Mouse (Mus musculus): Measurements from ENCODE around the gene Neu2. TPM values are rescaled to one million over a fixed set of nuclear protein-coding genes. Genes with fewer than 3 reads are reported as not detected.

Neu2 gene
- polyA plus RNA-seq, 1 experiment from 2014 or later, result not detected

- H3K9me3 ChIP-seq (ENCODE audit: control insufficient read depth, low read length), result no peaks in the 10 kb centered on the region
- no peaks in the 10 kb centered on the region for H3K4me1 ChIP-seq (ENCODE audit: control insufficient read depth, insufficient read depth, low read length)
- H3K36me3 ChIP-seq (ENCODE audit: control insufficient read depth, insufficient read depth, low read length), result no peaks in the 10 kb centered on the region
- ATAC-seq (ENCODE audit: insufficient read depth, low FRiP score, low TSS enrichment) (no peak), DNase-seq (ENCODE audit: low spot score) (no peak)
- H3K4me3 ChIP-seq (ENCODE audit: low read depth, low read length), result no peak overlapping the region
- H3K27me3 ChIP-seq (ENCODE audit: control insufficient read depth, insufficient read depth, low read length), result no peaks in the 10 kb centered on the region
- no peak overlapping the region for H3K4me2 ChIP-seq (ENCODE audit: low read depth)
- WGBS, result 84% methylated on average over 7 of the region's 7 CpGs
- no peak overlapping the region for H3K9ac ChIP-seq (ENCODE audit: low read length)
- no peak overlapping the region for H3K27ac ChIP-seq (ENCODE audit: low read depth, low read length)
Observed at GRCm38 (mm10) chr1:87589162-87589561, 79.5 kb downstream of the Neu2 start.

GRCm38 (mm10) chr1:87589980-87590379, 80.3 kb downstream of the Neu2 start:
- Histone ChIP-seq H3K9me3 (ENCODE audit: control insufficient read depth, low read length) (no peaks in the 10 kb centered on the region), H3K4me2 (ENCODE audit: low read depth) (no peak overlapping the region), H3K9ac (ENCODE audit: low read length) (no peak overlapping the region), H3K27ac (ENCODE audit: low read depth, low read length) (no peak overlapping the region), H3K27me3 (ENCODE audit: control insufficient read depth, insufficient read depth, low read length) (no peaks in the 10 kb centered on the region), H3K4me3 (ENCODE audit: low read depth, low read length) (no peak overlapping the region), H3K36me3 (ENCODE audit: control insufficient read depth, insufficient read depth, low read length) (no peaks in the 10 kb centered on the region), H3K4me1 (ENCODE audit: control insufficient read depth, insufficient read depth, low read length) (no peaks in the 10 kb centered on the region)
- 89% methylated on average over 8 of the region's 8 CpGs for WGBS
- DNase-seq (ENCODE audit: low spot score) (no peak), ATAC-seq (ENCODE audit: insufficient read depth, low FRiP score, low TSS enrichment) (no peak)

- 83% methylated on average over 3 of the region's 3 CpGs for WGBS
- H3K4me2 ChIP-seq (ENCODE audit: low read depth), result no peak overlapping the region
- H3K4me3 ChIP-seq (ENCODE audit: low read depth, low read length), result no peak overlapping the region
- no peaks in the 10 kb centered on the region for H3K9me3 ChIP-seq (ENCODE audit: control insufficient read depth, low read length)
- H3K9ac ChIP-seq (ENCODE audit: low read length), result no peak overlapping the region
- H3K4me1 ChIP-seq (ENCODE audit: control insufficient read depth, insufficient read depth, low read length), result no peaks in the 10 kb centered on the region
- ATAC-seq (ENCODE audit: insufficient read depth, low FRiP score, low TSS enrichment), result no peak
- no peak overlapping the region for H3K27ac ChIP-seq (ENCODE audit: low read depth, low read length)
- DNase-seq (ENCODE audit: low spot score), result no peak
- H3K36me3 ChIP-seq (ENCODE audit: control insufficient read depth, insufficient read depth, low read length), result no peaks in the 10 kb centered on the region
- no peaks in the 10 kb centered on the region for H3K27me3 ChIP-seq (ENCODE audit: control insufficient read depth, insufficient read depth, low read length)
Observed at GRCm38 (mm10) chr1:87594261-87594660, 84.6 kb downstream of the Neu2 start.

GRCm38 (mm10) chr1:87594671-87595070, 85.0 kb downstream of the Neu2 start:
- no peak overlapping the region for H3K27ac ChIP-seq (ENCODE audit: low read depth, low read length)
- no peak overlapping the region for H3K4me2 ChIP-seq (ENCODE audit: low read depth)
- 94% methylated on average over 10 of the region's 10 CpGs for WGBS
- H3K9ac ChIP-seq (ENCODE audit: low read length), result no peak overlapping the region
- no peak overlapping the region for H3K4me3 ChIP-seq (ENCODE audit: low read depth, low read length)
- H3K9me3 ChIP-seq (ENCODE audit: control insufficient read depth, low read length), result no peaks in the 10 kb centered on the region
- ATAC-seq (ENCODE audit: insufficient read depth, low FRiP score, low TSS enrichment), result no peak
- no peak for DNase-seq (ENCODE audit: low spot score)
- no peaks in the 10 kb centered on the region for H3K27me3 ChIP-seq (ENCODE audit: control insufficient read depth, insufficient read depth, low read length)
- no peaks in the 10 kb centered on the region for H3K4me1 ChIP-seq (ENCODE audit: control insufficient read depth, insufficient read depth, low read length)
- no peaks in the 10 kb centered on the region for H3K36me3 ChIP-seq (ENCODE audit: control insufficient read depth, insufficient read depth, low read length)

GRCm38 (mm10) chr1:87600533-87600932, 90.8 kb downstream of the Neu2 start:
- H3K4me2 ChIP-seq (ENCODE audit: low read depth), result no peak overlapping the region
- H3K4me3 ChIP-seq (ENCODE audit: low read depth, low read length), result no peak overlapping the region
- H3K4me1 ChIP-seq (ENCODE audit: control insufficient read depth, insufficient read depth, low read length), result no peaks in the 10 kb centered on the region
- no peaks in the 10 kb centered on the region for H3K27me3 ChIP-seq (ENCODE audit: control insufficient read depth, insufficient read depth, low read length)
- WGBS, result 83% methylated on average over 7 of the region's 7 CpGs
- no peaks in the 10 kb centered on the region for H3K9me3 ChIP-seq (ENCODE audit: control insufficient read depth, low read length)
- DNase-seq (ENCODE audit: low spot score) (no peak), ATAC-seq (ENCODE audit: insufficient read depth, low FRiP score, low TSS enrichment) (no peak)
- H3K27ac ChIP-seq (ENCODE audit: low read depth, low read length), result no peak overlapping the region
- H3K9ac ChIP-seq (ENCODE audit: low read length), result no peak overlapping the region
- H3K36me3 ChIP-seq (ENCODE audit: control insufficient read depth, insufficient read depth, low read length), result no peaks in the 10 kb centered on the region

GRCm38 (mm10) chr1:87601801-87602200, 92.1 kb downstream of the Neu2 start:
- Histone ChIP-seq H3K4me2 (ENCODE audit: low read depth) (no peak overlapping the region), H3K4me1 (ENCODE audit: control insufficient read depth, insufficient read depth, low read length) (no peaks in the 10 kb centered on the region), H3K36me3 (ENCODE audit: control insufficient read depth, insufficient read depth, low read length) (no peaks in the 10 kb centered on the region), H3K27ac (ENCODE audit: low read depth, low read length) (no peak overlapping the region), H3K27me3 (ENCODE audit: control insufficient read depth, insufficient read depth, low read length) (no peaks in the 10 kb centered on the region), H3K9me3 (ENCODE audit: control insufficient read depth, low read length) (no peaks in the 10 kb centered on the region), H3K9ac (ENCODE audit: low read length) (no peak overlapping the region), H3K4me3 (ENCODE audit: low read depth, low read length) (no peak overlapping the region)
- WGBS, result 82% methylated on average over 2 of the region's 2 CpGs
- no peak for ATAC-seq (ENCODE audit: insufficient read depth, low FRiP score, low TSS enrichment)
- no peak for DNase-seq (ENCODE audit: low spot score)

GRCm38 (mm10) chr1:87603389-87603788, 93.7 kb downstream of the Neu2 start:
- H3K4me1 ChIP-seq (ENCODE audit: control insufficient read depth, insufficient read depth, low read length), result no peaks in the 10 kb centered on the region
- no peak overlapping the region for H3K27ac ChIP-seq (ENCODE audit: low read depth, low read length)
- no peaks in the 10 kb centered on the region for H3K27me3 ChIP-seq (ENCODE audit: control insufficient read depth, insufficient read depth, low read length)
- no peak overlapping the region for H3K9ac ChIP-seq (ENCODE audit: low read length)
- no peak for DNase-seq (ENCODE audit: low spot score)
- no peak overlapping the region for H3K4me3 ChIP-seq (ENCODE audit: low read depth, low read length)
- H3K4me2 ChIP-seq (ENCODE audit: low read depth), result no peak overlapping the region
- no peak for ATAC-seq (ENCODE audit: insufficient read depth, low FRiP score, low TSS enrichment)
- 94% methylated on average over 5 of the region's 5 CpGs for WGBS
- H3K9me3 ChIP-seq (ENCODE audit: control insufficient read depth, low read length), result no peaks in the 10 kb centered on the region
- H3K36me3 ChIP-seq (ENCODE audit: control insufficient read depth, insufficient read depth, low read length), result no peaks in the 10 kb centered on the region

- no peak overlapping the region for H3K4me2 ChIP-seq (ENCODE audit: low read depth)
- no peaks in the 10 kb centered on the region for H3K4me1 ChIP-seq (ENCODE audit: control insufficient read depth, insufficient read depth, low read length)
- ATAC-seq (ENCODE audit: insufficient read depth, low FRiP score, low TSS enrichment), result no peak
- no peak overlapping the region for H3K4me3 ChIP-seq (ENCODE audit: low read depth, low read length)
- H3K9me3 ChIP-seq (ENCODE audit: control insufficient read depth, low read length), result no peaks in the 10 kb centered on the region
- no peak for DNase-seq (ENCODE audit: low spot score)
- no peaks in the 10 kb centered on the region for H3K36me3 ChIP-seq (ENCODE audit: control insufficient read depth, insufficient read depth, low read length)
- no peak overlapping the region for H3K27ac ChIP-seq (ENCODE audit: low read depth, low read length)
- no peaks in the 10 kb centered on the region for H3K27me3 ChIP-seq (ENCODE audit: control insufficient read depth, insufficient read depth, low read length)
- WGBS, result 79% methylated on average over 2 of the region's 2 CpGs
- no peak overlapping the region for H3K9ac ChIP-seq (ENCODE audit: low read length)
Observed at GRCm38 (mm10) chr1:87605296-87605695, 95.6 kb downstream of the Neu2 start.

- WGBS, result 78% methylated on average over 21 of the region's 21 CpGs
Observed at GRCm38 (mm10) chr1:87607385-87608091, 97.8 kb downstream of the Neu2 start.

More at GRCm38 (mm10) chr1:87607385-87608091, 97.8 kb downstream of the Neu2 start:
- H3K4me3 ChIP-seq (ENCODE audit: low read depth, low read length), result no peak overlapping the region
- H3K9me3 ChIP-seq (ENCODE audit: control insufficient read depth, low read length), result no peaks in the 10 kb centered on the region
- no peaks in the 10 kb centered on the region for H3K36me3 ChIP-seq (ENCODE audit: control insufficient read depth, insufficient read depth, low read length)
- H3K4me2 ChIP-seq (ENCODE audit: low read depth), result no peak overlapping the region
- H3K9ac ChIP-seq (ENCODE audit: low read length), result no peak overlapping the region
- no peaks in the 10 kb centered on the region for H3K27me3 ChIP-seq (ENCODE audit: control insufficient read depth, insufficient read depth, low read length)
- DNase-seq (ENCODE audit: low spot score) (no peak), ATAC-seq (ENCODE audit: insufficient read depth, low FRiP score, low TSS enrichment) (no peak)
- no peaks in the 10 kb centered on the region for H3K4me1 ChIP-seq (ENCODE audit: control insufficient read depth, insufficient read depth, low read length)
- no peak overlapping the region for H3K27ac ChIP-seq (ENCODE audit: low read depth, low read length)
